Mouse (Mus musculus) bone marrow, adult 2 months (tissue): ENCODE measurements around the gene Zfp934.
"Not testable (repeated sequence)": the region's sequence is repeated elsewhere in the genome, so short reads cannot be mapped to it uniquely, and the experiment has no call there.

Experiments
- CTCF ChIP-seq: fragments of 200-500 bp; IDR thresholded peaks from 2 replicates; pipeline ENCODE4 v1.5.1; 2011; ENCODE audit warnings: low read length, control low read depth; ENCODE audit not compliant: control insufficient read depth, insufficient read depth
- POLR2A ChIP-seq: fragments of 200-500 bp; IDR thresholded peaks from 2 replicates; pipeline ENCODE4 v1.6.1; 2011; ENCODE audit warnings: low read depth, mild to moderate bottlenecking, control low read depth, low read length, borderline replicate concordance; ENCODE audit not compliant: control insufficient read depth

GRCm38 (mm10) chr13:62561696-62562095, 9.3 kb downstream of the Zfp934 start:
- TF ChIP-seq CTCF, POLR2A: not testable (repeated sequence)
